Mouse (Mus musculus): ENCODE data around the gene Slc30a5. TPM values are rescaled to one million over a fixed set of nuclear protein-coding genes. Genes with fewer than 3 reads are reported as not detected.
A peak's percentile ranks its signal among the peaks of the same experiment; 100 is the strongest.

The Slc30a5 gene
- polyA plus RNA-seq, 1 experiment, result 33.8 TPM

DNA sequence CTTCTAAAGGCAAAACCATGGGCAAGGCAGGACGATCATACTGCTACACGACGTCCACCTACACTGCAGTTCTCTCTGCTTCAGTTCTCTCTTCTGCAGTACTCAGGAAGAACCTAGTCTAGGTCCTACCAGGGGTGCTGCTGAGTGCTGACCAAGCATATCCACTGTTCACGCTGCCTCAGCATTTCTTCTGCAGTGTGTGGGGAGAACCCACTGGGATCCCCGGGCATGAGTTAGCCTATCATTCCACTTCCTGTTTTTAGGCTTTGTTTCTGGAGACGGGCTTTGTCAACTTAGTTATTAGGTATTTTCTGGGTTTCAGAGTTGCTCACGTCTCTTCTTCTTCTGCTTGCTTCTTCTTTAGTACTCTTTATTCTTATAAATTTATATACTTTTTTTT, 25.9 kb upstream of the Slc30a5 start:
- no peak for DNase-seq
- 76% methylated on average over 7 of the region's 7 CpGs for WGBS
- no peak overlapping the region for H3K27ac ChIP-seq (ENCODE audit: insufficient read depth, low read depth, low read length)
- no peaks in the 10 kb centered on the region for H3K4me1 ChIP-seq (ENCODE audit: control insufficient read depth, insufficient read depth, low read length)
- TF ChIP-seq POLR2A (IDR thresholded peaks at IDR 0.05; ENCODE audit: low read depth, low read length) (no peak), CTCF (conservative IDR thresholded peaks at IDR 0.05; ENCODE audit: insufficient read depth, insufficient read length, low read depth, low read length) (no peak)
- no peaks in the 10 kb centered on the region for H3K36me3 ChIP-seq (ENCODE audit: control insufficient read depth, insufficient read depth, low read length)
- no peaks in the 10 kb centered on the region for H3K27me3 ChIP-seq (replicated peaks; ENCODE audit: control insufficient read depth, insufficient read depth, low read length)
- H3K4me3 ChIP-seq (ENCODE audit: insufficient read depth, low read depth, low read length), result no peak overlapping the region

DNA sequence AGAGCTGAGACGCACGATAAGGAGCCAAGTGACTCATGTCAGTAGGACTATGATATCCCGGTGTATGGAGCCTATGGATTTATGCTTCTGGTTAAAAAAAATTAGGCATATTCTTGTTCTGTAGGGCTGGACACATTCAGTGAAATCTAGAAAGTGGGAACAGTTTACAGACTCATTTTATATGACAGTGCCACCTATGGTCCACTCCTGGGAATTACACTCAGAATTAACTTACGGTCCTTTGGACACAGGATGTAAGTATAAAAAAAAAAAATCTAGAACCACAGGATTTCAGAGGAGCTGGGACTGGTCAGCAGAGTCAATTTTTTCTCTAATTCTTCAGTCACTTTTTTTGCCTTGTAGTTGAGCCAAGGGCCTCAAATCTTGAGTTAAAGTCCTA, 20.9 kb upstream of the Slc30a5 start:
- DNase-seq, result peak; percentile 60
- WGBS, result 40% methylated on average over 4 of the region's 4 CpGs
- Histone ChIP-seq H3K27ac (ENCODE audit: insufficient read depth, low read depth, low read length) (no peak overlapping the region), H3K27me3 (replicated peaks; ENCODE audit: control insufficient read depth, insufficient read depth, low read length) (no peaks in the 10 kb centered on the region), H3K36me3 (ENCODE audit: control insufficient read depth, insufficient read depth, low read length) (no peaks in the 10 kb centered on the region), H3K4me1 (ENCODE audit: control insufficient read depth, insufficient read depth, low read length) (no peaks in the 10 kb centered on the region), H3K4me3 (ENCODE audit: insufficient read depth, low read depth, low read length) (no peak overlapping the region)
- 0 out of 2 replicates have a peak, but pooled peaks have one; percentile 16 for TF ChIP-seq CTCF (conservative IDR thresholded peaks at IDR 0.05; ENCODE audit: insufficient read depth, insufficient read length, low read depth, low read length)
- TF ChIP-seq POLR2A (IDR thresholded peaks at IDR 0.05; ENCODE audit: low read depth, low read length), result no peak

- no peaks in the 10 kb centered on the region for H3K36me3 ChIP-seq (ENCODE audit: control insufficient read depth, insufficient read depth, low read length)
- no peak for DNase-seq
- 80% methylated on average over 3 of the region's 3 CpGs for WGBS
- H3K4me1 ChIP-seq (ENCODE audit: control insufficient read depth, insufficient read depth, low read length), result no peaks in the 10 kb centered on the region
- H3K27ac ChIP-seq (ENCODE audit: insufficient read depth, low read depth, low read length), result no peak overlapping the region
- H3K4me3 ChIP-seq (ENCODE audit: insufficient read depth, low read depth, low read length), result no peak overlapping the region
- no peaks in the 10 kb centered on the region for H3K27me3 ChIP-seq (replicated peaks; ENCODE audit: control insufficient read depth, insufficient read depth, low read length)
- TF ChIP-seq POLR2A (IDR thresholded peaks at IDR 0.05; ENCODE audit: low read depth, low read length), result no peak
- TF ChIP-seq CTCF (conservative IDR thresholded peaks at IDR 0.05; ENCODE audit: insufficient read depth, insufficient read length, low read depth, low read length), result peak; percentile 27; the same call in 1 of the 2 replicates
These were observed 19.9 kb upstream of the Slc30a5 start for GRCm38 (mm10) chr13:100853120-100853519.

- no peaks in the 10 kb centered on the region for H3K27me3 ChIP-seq (replicated peaks; ENCODE audit: control insufficient read depth, insufficient read depth, low read length)
- no peak overlapping the region for H3K27ac ChIP-seq (ENCODE audit: insufficient read depth, low read depth, low read length)
- no peak for TF ChIP-seq CTCF (conservative IDR thresholded peaks at IDR 0.05; ENCODE audit: insufficient read depth, insufficient read length, low read depth, low read length)
- TF ChIP-seq POLR2A (IDR thresholded peaks at IDR 0.05; ENCODE audit: low read depth, low read length), result no peak
- WGBS, result 96% methylated on average over 3 of the region's 3 CpGs
- no peaks in the 10 kb centered on the region for H3K36me3 ChIP-seq (ENCODE audit: control insufficient read depth, insufficient read depth, low read length)
- no peak overlapping the region for H3K4me3 ChIP-seq (ENCODE audit: insufficient read depth, low read depth, low read length)
- no peak for DNase-seq
- no peaks in the 10 kb centered on the region for H3K4me1 ChIP-seq (ENCODE audit: control insufficient read depth, insufficient read depth, low read length)
These were observed 15.9 kb upstream of the Slc30a5 start for GRCm38 (mm10) chr13:100849137-100849536.

GRCm38 (mm10) chr13:100846891-100847579, 13.8 kb upstream of the Slc30a5 start:
- Histone ChIP-seq H3K4me3 (ENCODE audit: insufficient read depth, low read depth, low read length) (no peak overlapping the region), H3K27ac (ENCODE audit: insufficient read depth, low read depth, low read length) (no peak overlapping the region), H3K36me3 (ENCODE audit: control insufficient read depth, insufficient read depth, low read length) (no peaks in the 10 kb centered on the region), H3K27me3 (replicated peaks; ENCODE audit: control insufficient read depth, insufficient read depth, low read length) (no peaks in the 10 kb centered on the region), H3K4me1 (ENCODE audit: control insufficient read depth, insufficient read depth, low read length) (peaks cover 5% of the 10 kb centered on the region; the same call in 1 of the 2 replicates)
- 38% methylated on average over 21 of the region's 21 CpGs for WGBS
- TF ChIP-seq POLR2A (IDR thresholded peaks at IDR 0.05; ENCODE audit: low read depth, low read length) (no peak), CTCF (conservative IDR thresholded peaks at IDR 0.05; ENCODE audit: insufficient read depth, insufficient read length, low read depth, low read length) (no peak)
- DNase-seq, result peak; percentile 32

DNA sequence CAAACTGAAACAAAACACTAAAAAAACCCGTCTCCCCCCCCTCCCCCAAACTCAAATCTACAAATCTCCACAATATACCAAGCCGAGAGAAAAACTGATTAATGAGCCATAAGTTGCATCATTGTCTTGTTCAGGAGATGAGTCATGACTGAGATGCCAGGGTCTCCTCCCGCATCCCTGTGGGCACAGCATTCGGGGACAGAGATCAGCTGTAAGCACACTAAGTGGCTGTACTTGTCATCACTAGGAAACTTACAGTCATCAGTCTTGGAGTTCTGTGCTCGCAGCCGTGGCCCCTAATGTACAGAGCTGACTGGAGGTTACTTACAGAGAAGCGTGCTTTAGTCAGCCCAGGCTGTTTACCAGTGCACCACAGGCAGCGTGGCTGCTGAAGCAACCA, 13.0 kb upstream of the Slc30a5 start:
- Histone ChIP-seq H3K4me3 (ENCODE audit: insufficient read depth, low read depth, low read length) (no peak overlapping the region), H3K27ac (ENCODE audit: insufficient read depth, low read depth, low read length) (no peak overlapping the region), H3K4me1 (ENCODE audit: control insufficient read depth, insufficient read depth, low read length) (peaks cover 5% of the 10 kb centered on the region; the same call in 1 of the 2 replicates), H3K27me3 (replicated peaks; ENCODE audit: control insufficient read depth, insufficient read depth, low read length) (no peaks in the 10 kb centered on the region), H3K36me3 (ENCODE audit: control insufficient read depth, insufficient read depth, low read length) (no peaks in the 10 kb centered on the region)
- TF ChIP-seq POLR2A (IDR thresholded peaks at IDR 0.05; ENCODE audit: low read depth, low read length) (no peak), CTCF (conservative IDR thresholded peaks at IDR 0.05; ENCODE audit: insufficient read depth, insufficient read length, low read depth, low read length) (no peak)
- no peak for DNase-seq
- WGBS, result 75% methylated on average over 8 of the region's 8 CpGs

DNA sequence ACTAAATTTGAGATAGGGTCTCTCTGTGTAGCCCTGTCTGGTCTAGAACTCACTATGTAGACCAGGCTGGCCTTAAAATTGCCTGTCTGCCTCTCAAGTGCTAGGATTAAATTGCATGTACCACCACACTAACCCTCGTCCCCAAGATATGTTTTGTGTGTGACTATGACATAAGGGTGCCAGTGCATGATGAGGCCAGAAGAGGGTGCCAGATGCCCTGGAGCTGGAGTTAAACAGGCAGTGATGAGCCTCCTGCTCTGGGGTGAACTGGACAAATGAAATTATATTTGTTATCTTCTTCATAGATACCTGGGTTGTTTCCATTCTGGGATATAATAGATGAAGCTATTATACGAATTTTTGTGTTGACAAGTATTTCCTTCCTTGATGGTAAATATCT, 10.7 kb upstream of the Slc30a5 start:
- H3K27ac ChIP-seq (ENCODE audit: insufficient read depth, low read depth, low read length), result no peak overlapping the region
- peak; percentile 34 for DNase-seq
- 68% methylated on average over 2 of the region's 2 CpGs for WGBS

More for the DNA sequence above, 10.7 kb upstream of the Slc30a5 start:
- Histone ChIP-seq H3K36me3 (ENCODE audit: control insufficient read depth, insufficient read depth, low read length) (no peaks in the 10 kb centered on the region), H3K4me3 (ENCODE audit: insufficient read depth, low read depth, low read length) (no peak overlapping the region), H3K27me3 (replicated peaks; ENCODE audit: control insufficient read depth, insufficient read depth, low read length) (no peaks in the 10 kb centered on the region), H3K4me1 (ENCODE audit: control insufficient read depth, insufficient read depth, low read length) (peaks cover 5% of the 10 kb centered on the region; the same call in 1 of the 2 replicates)
- TF ChIP-seq POLR2A (IDR thresholded peaks at IDR 0.05; ENCODE audit: low read depth, low read length) (no peak), CTCF (conservative IDR thresholded peaks at IDR 0.05; ENCODE audit: insufficient read depth, insufficient read length, low read depth, low read length) (peak; percentile 73)

All from kidney, adult 2 months (tissue).